Mouse (Mus musculus): Measurements from ENCODE around the gene Atxn7l1. TPM values are rescaled to one million over a fixed set of nuclear protein-coding genes. Genes with fewer than 3 reads are reported as not detected.

Atxn7l1 gene
- polyA plus RNA-seq, 1 experiment from 2014 or later = 18.7 TPM

- 71% methylated on average over 7 of the region's 7 CpGs for WGBS
- no peak overlapping the region for H3K9ac ChIP-seq (ENCODE audit: low read depth, low read length)
- no peak overlapping the region for H3K27ac ChIP-seq (ENCODE audit: low read depth, low read length)
- no peak overlapping the region for H3K4me3 ChIP-seq (ENCODE audit: low read length)
- H3K9me3 ChIP-seq (ENCODE audit: control insufficient read depth, low read length) = no peaks in the 10 kb centered on the region
- no peaks in the 10 kb centered on the region for H3K36me3 ChIP-seq (ENCODE audit: control insufficient read depth, insufficient read depth, low read length)
- no peak for ATAC-seq
- peaks cover 8% of the 10 kb centered on the region; the same call in 1 of the 2 replicates for H3K4me1 ChIP-seq (ENCODE audit: control insufficient read depth, insufficient read depth, low read depth, low read length)
- no peaks in the 10 kb centered on the region for H3K27me3 ChIP-seq (replicated peaks; ENCODE audit: control insufficient read depth, insufficient read depth, low read length)
- H3K4me2 ChIP-seq (ENCODE audit: low read length) = no peak overlapping the region
Observed at GRCm38 (mm10) chr12:33201491-33202210, 54.2 kb downstream of the Atxn7l1 start.

- 90% methylated on average over 4 of the region's 4 CpGs for WGBS
- Histone ChIP-seq H3K36me3 (ENCODE audit: control insufficient read depth, insufficient read depth, low read length) (no peaks in the 10 kb centered on the region), H3K4me2 (ENCODE audit: low read length) (no peak overlapping the region), H3K27me3 (replicated peaks; ENCODE audit: control insufficient read depth, insufficient read depth, low read length) (no peaks in the 10 kb centered on the region), H3K27ac (ENCODE audit: low read depth, low read length) (no peak overlapping the region), H3K4me1 (ENCODE audit: control insufficient read depth, insufficient read depth, low read depth, low read length) (peaks cover 3% of the 10 kb centered on the region; the same call in 1 of the 2 replicates), H3K4me3 (ENCODE audit: low read length) (no peak overlapping the region), H3K9me3 (ENCODE audit: control insufficient read depth, low read length) (no peaks in the 10 kb centered on the region), H3K9ac (ENCODE audit: low read depth, low read length) (no peak overlapping the region)
- no peak for ATAC-seq
Observed at GRCm38 (mm10) chr12:33205255-33205654, 57.8 kb downstream of the Atxn7l1 start.

GRCm38 (mm10) chr12:33206300-33206699 lies 58.8 kb downstream of the Atxn7l1 start:
- H3K4me1 ChIP-seq (ENCODE audit: control insufficient read depth, insufficient read depth, low read depth, low read length) = peaks cover 3% of the 10 kb centered on the region; the same call in 1 of the 2 replicates
- H3K4me3 ChIP-seq (ENCODE audit: low read length) = no peak overlapping the region
- no peak overlapping the region for H3K4me2 ChIP-seq (ENCODE audit: low read length)
- no peaks in the 10 kb centered on the region for H3K36me3 ChIP-seq (ENCODE audit: control insufficient read depth, insufficient read depth, low read length)
- no peak overlapping the region for H3K27ac ChIP-seq (ENCODE audit: low read depth, low read length)
- H3K27me3 ChIP-seq (replicated peaks; ENCODE audit: control insufficient read depth, insufficient read depth, low read length) = no peaks in the 10 kb centered on the region
- WGBS = 80% methylated on average over 6 of the region's 6 CpGs
- H3K9me3 ChIP-seq (ENCODE audit: control insufficient read depth, low read length) = no peaks in the 10 kb centered on the region
- ATAC-seq = no peak
- H3K9ac ChIP-seq (ENCODE audit: low read depth, low read length) = no peak overlapping the region

- no peak overlapping the region for H3K4me2 ChIP-seq (ENCODE audit: low read length)
- no peaks in the 10 kb centered on the region for H3K36me3 ChIP-seq (ENCODE audit: control insufficient read depth, insufficient read depth, low read length)
- no peaks in the 10 kb centered on the region for H3K4me1 ChIP-seq (ENCODE audit: control insufficient read depth, insufficient read depth, low read depth, low read length)
- H3K9ac ChIP-seq (ENCODE audit: low read depth, low read length) = no peak overlapping the region
- H3K27ac ChIP-seq (ENCODE audit: low read depth, low read length) = no peak overlapping the region
- 69% methylated on average over 4 of the region's 4 CpGs for WGBS
- no peak for ATAC-seq
- H3K9me3 ChIP-seq (ENCODE audit: control insufficient read depth, low read length) = no peaks in the 10 kb centered on the region
- no peak overlapping the region for H3K4me3 ChIP-seq (ENCODE audit: low read length)
- no peaks in the 10 kb centered on the region for H3K27me3 ChIP-seq (replicated peaks; ENCODE audit: control insufficient read depth, insufficient read depth, low read length)
Observed at GRCm38 (mm10) chr12:33210856-33211255, 63.4 kb downstream of the Atxn7l1 start.

- H3K9ac ChIP-seq (ENCODE audit: low read depth, low read length) = no peak overlapping the region
- no peaks in the 10 kb centered on the region for H3K36me3 ChIP-seq (ENCODE audit: control insufficient read depth, insufficient read depth, low read length)
- H3K4me1 ChIP-seq (ENCODE audit: control insufficient read depth, insufficient read depth, low read depth, low read length) = peaks cover 17% of the 10 kb centered on the region; the same call in 1 of the 2 replicates
- no peak overlapping the region for H3K4me2 ChIP-seq (ENCODE audit: low read length)
- H3K27me3 ChIP-seq (replicated peaks; ENCODE audit: control insufficient read depth, insufficient read depth, low read length) = no peaks in the 10 kb centered on the region
- WGBS = 64% methylated on average over 9 of the region's 9 CpGs
- H3K9me3 ChIP-seq (ENCODE audit: control insufficient read depth, low read length) = no peaks in the 10 kb centered on the region
- no peak for ATAC-seq
- no peak overlapping the region for H3K27ac ChIP-seq (ENCODE audit: low read depth, low read length)
- no peak overlapping the region for H3K4me3 ChIP-seq (ENCODE audit: low read length)
Observed at GRCm38 (mm10) chr12:33218215-33218859, 70.8 kb downstream of the Atxn7l1 start.

- 68% methylated on average over 7 of the region's 7 CpGs for WGBS
Observed at GRCm38 (mm10) chr12:33219436-33219835, 71.9 kb downstream of the Atxn7l1 start.

GRCm38 (mm10) chr12:33220081-33220480 lies 72.6 kb downstream of the Atxn7l1 start:
- H3K4me1 ChIP-seq (ENCODE audit: control insufficient read depth, insufficient read depth, low read depth, low read length) = peaks cover 29% of the 10 kb centered on the region
- WGBS = 64% methylated on average over 5 of the region's 5 CpGs
- no peak overlapping the region for H3K9ac ChIP-seq (ENCODE audit: low read depth, low read length)
- peak overlapping the region; percentile 54; the same call in 1 of the 2 replicates for H3K27ac ChIP-seq (ENCODE audit: low read depth, low read length)
- ATAC-seq = no peak
- H3K4me2 ChIP-seq (ENCODE audit: low read length) = no peak overlapping the region
- H3K27me3 ChIP-seq (replicated peaks; ENCODE audit: control insufficient read depth, insufficient read depth, low read length) = no peaks in the 10 kb centered on the region
- H3K36me3 ChIP-seq (ENCODE audit: control insufficient read depth, insufficient read depth, low read length) = no peaks in the 10 kb centered on the region
- no peaks in the 10 kb centered on the region for H3K9me3 ChIP-seq (ENCODE audit: control insufficient read depth, low read length)
- H3K4me3 ChIP-seq (ENCODE audit: low read length) = no peak overlapping the region

More at GRCm38 (mm10) chr12:33219436-33219835, 71.9 kb downstream of the Atxn7l1 start:
- H3K9ac ChIP-seq (ENCODE audit: low read depth, low read length) = no peak overlapping the region
- no peaks in the 10 kb centered on the region for H3K9me3 ChIP-seq (ENCODE audit: control insufficient read depth, low read length)
- no peak overlapping the region for H3K4me3 ChIP-seq (ENCODE audit: low read length)
- H3K27ac ChIP-seq (ENCODE audit: low read depth, low read length) = no peak overlapping the region
- no peak overlapping the region for H3K4me2 ChIP-seq (ENCODE audit: low read length)
- H3K27me3 ChIP-seq (replicated peaks; ENCODE audit: control insufficient read depth, insufficient read depth, low read length) = no peaks in the 10 kb centered on the region
- H3K36me3 ChIP-seq (ENCODE audit: control insufficient read depth, insufficient read depth, low read length) = no peaks in the 10 kb centered on the region
- ATAC-seq = no peak
- H3K4me1 ChIP-seq (ENCODE audit: control insufficient read depth, insufficient read depth, low read depth, low read length) = peaks cover 24% of the 10 kb centered on the region

- peak; percentile 26 for ATAC-seq
- Histone ChIP-seq H3K27me3 (replicated peaks; ENCODE audit: control insufficient read depth, insufficient read depth, low read length) (no peaks in the 10 kb centered on the region), H3K9ac (ENCODE audit: low read depth, low read length) (no peak overlapping the region), H3K36me3 (ENCODE audit: control insufficient read depth, insufficient read depth, low read length) (no peaks in the 10 kb centered on the region), H3K27ac (ENCODE audit: low read depth, low read length) (peak overlapping the region; percentile 54), H3K9me3 (ENCODE audit: control insufficient read depth, low read length) (no peaks in the 10 kb centered on the region), H3K4me3 (ENCODE audit: low read length) (no peak overlapping the region), H3K4me2 (ENCODE audit: low read length) (no peak overlapping the region), H3K4me1 (ENCODE audit: control insufficient read depth, insufficient read depth, low read depth, low read length) (peaks cover 33% of the 10 kb centered on the region)
- WGBS = 37% methylated on average over 11 of the region's 11 CpGs
Observed at GRCm38 (mm10) chr12:33220509-33221051, 73.1 kb downstream of the Atxn7l1 start.

GRCm38 (mm10) chr12:33222187-33222586 lies 74.7 kb downstream of the Atxn7l1 start:
- no peaks in the 10 kb centered on the region for H3K27me3 ChIP-seq (replicated peaks; ENCODE audit: control insufficient read depth, insufficient read depth, low read length)
- no peaks in the 10 kb centered on the region for H3K9me3 ChIP-seq (ENCODE audit: control insufficient read depth, low read length)
- no peaks in the 10 kb centered on the region for H3K36me3 ChIP-seq (ENCODE audit: control insufficient read depth, insufficient read depth, low read length)
- no peak overlapping the region for H3K4me2 ChIP-seq (ENCODE audit: low read length)
- no peak overlapping the region for H3K4me3 ChIP-seq (ENCODE audit: low read length)
- peaks cover 34% of the 10 kb centered on the region for H3K4me1 ChIP-seq (ENCODE audit: control insufficient read depth, insufficient read depth, low read depth, low read length)
- ATAC-seq = no peak
- 56% methylated on average over 7 of the region's 7 CpGs for WGBS
- no peak overlapping the region for H3K9ac ChIP-seq (ENCODE audit: low read depth, low read length)
- H3K27ac ChIP-seq (ENCODE audit: low read depth, low read length) = no peak overlapping the region

Data from hindbrain, embryonic 16.5 days (tissue).